In genomic region chr11:72214591-72215409, GRCm38 (mm10) we compare ENCODE assay signal across 8 mouse cellular contexts. TPM values are rescaled to one million over a fixed set of nuclear protein-coding genes. Genes with fewer than 3 reads are reported as not detected.
DNase-seq lines count a peak whose midpoint lies in the region; ATAC-seq and TF ChIP-seq lines count a peak whose summit lies in the region.

No protein-coding gene starts in this region.

- no peak for TF ChIP-seq RAD21 in MEL (IDR thresholded peaks at IDR 0.05; ENCODE audit: low read depth, low read length)

- no peaks in the 10 kb centered on the region for H3K27me3 ChIP-seq in MEL (ENCODE audit: control insufficient read depth in 1 of 2, insufficient read depth in 2 of 2, low read length in 2 of 2)
- no peaks in the 10 kb centered on the region for H3K27me3 ChIP-seq in cerebellum, adult 2 months (ENCODE audit: control insufficient read depth, insufficient read depth, low read length)
- no peaks in the 10 kb centered on the region for H3K27me3 ChIP-seq in hindbrain, embryonic 10.5 days (ENCODE audit: insufficient read depth, poor library complexity, severe bottlenecking)
- H3K27me3 ChIP-seq in lung, postnatal 0 days (replicated peaks; ENCODE audit: insufficient read depth, low read length), result no peaks in the 10 kb centered on the region

- peak overlapping the region; percentile 87 to 90 for H3K4me3 ChIP-seq in MEL (ENCODE audit: control insufficient read depth in 1 of 2, insufficient read depth in 1 of 2, low read depth in 2 of 2, low read length in 2 of 2)
- H3K4me3 ChIP-seq in cerebellum, adult 2 months (replicated peaks; ENCODE audit: insufficient read depth, low read depth, low read length), result peak overlapping the region; percentile 84
- H3K4me3 ChIP-seq in hindbrain, embryonic 10.5 days, result peak overlapping the region; percentile 77
- H3K4me3 ChIP-seq in lung, postnatal 0 days (ENCODE audit: low read depth, low read length), result peak overlapping the region; percentile 76

- no peak for TF ChIP-seq CTCF in MEL (IDR thresholded peaks at IDR 0.05 in 2 of 3, conservative IDR thresholded peaks at IDR 0.05 in 1 of 3; ENCODE audit: control insufficient read depth in 1 of 3, insufficient read depth in 1 of 3, low read depth in 2 of 3, low read length in 3 of 3, poor library complexity in 1 of 3, severe bottlenecking in 1 of 3)
- TF ChIP-seq CTCF in cerebellum, adult 2 months (IDR thresholded peaks at IDR 0.05; ENCODE audit: borderline replicate concordance, insufficient read depth, low read depth, low read length), result no peak
- TF ChIP-seq CTCF in lung, postnatal 0 days (IDR thresholded peaks at IDR 0.05), result no peak

- H3K4me1 ChIP-seq in MEL (ENCODE audit: control insufficient read depth in 1 of 2, insufficient read depth in 2 of 2, low read length in 2 of 2), result peaks cover 0 to 7% of the 10 kb centered on the region in 2 experiments; a peak in 2 of 4 replicates
- no peaks in the 10 kb centered on the region for H3K4me1 ChIP-seq in cerebellum, adult 2 months (ENCODE audit: control insufficient read depth, insufficient read depth, low read length)
- H3K4me1 ChIP-seq in hindbrain, embryonic 10.5 days (replicated peaks), result peaks cover 27% of the 10 kb centered on the region
- H3K4me1 ChIP-seq in lung, postnatal 0 days (ENCODE audit: insufficient read depth, low read depth, low read length), result no peaks in the 10 kb centered on the region; the same call in 1 of the 2 replicates

- WGBS in cerebellum, adult 2 months, result under 1% methylated on average over 51 of the region's 51 CpGs
- WGBS in hindbrain, embryonic 10.5 days, result 1% methylated on average over 51 of the region's 51 CpGs
- under 1% methylated on average over 51 of the region's 51 CpGs for WGBS in lung, postnatal 0 days

- peak; percentile 96 for ATAC-seq in lung, postnatal 0 days

- H3K79me2 ChIP-seq in MEL (ENCODE audit: control insufficient read depth, insufficient read depth, low read length, poor library complexity), result peaks cover 3% of the 10 kb centered on the region

- H3K4me2 ChIP-seq in lung, postnatal 0 days (replicated peaks; ENCODE audit: low read depth, low read length), result peak overlapping the region; percentile 87

- peak; percentile 99 for DNase-seq in MEL (ENCODE audit: low read depth, low spot score)
- DNase-seq in cerebellum, adult 2 months, result peak; percentile 92 to 94
- DNase-seq in forelimb bud, embryonic 11.5 days (ENCODE audit: low read depth, low spot score), result peak; percentile 97
- peak; percentile 99 for DNase-seq in hindbrain, embryonic 10.5 days (ENCODE audit: low spot score)
- DNase-seq in layer of hippocampus, adult 9-11 months, result peak; percentile 97
- DNase-seq in lung, postnatal 0 days (ENCODE audit: low spot score), result peak; percentile 98
- DNase-seq in ovary, postnatal 14 days (ENCODE audit: low spot score), result peak; percentile 87
- peak; percentile 91 for DNase-seq in thymus, postnatal 14 days

- TF ChIP-seq POLR2A in MEL (IDR thresholded peaks at IDR 0.05; ENCODE audit: control insufficient read depth in 1 of 2, insufficient read depth in 1 of 2, low read depth in 1 of 2, low read length in 2 of 2, poor library complexity in 1 of 2), result peak; percentile 61 to 79; a peak in 3 of 4 replicates
- peak; percentile 67; the same call in 1 of the 2 replicates for TF ChIP-seq POLR2A in cerebellum, adult 2 months (IDR thresholded peaks at IDR 0.05; ENCODE audit: borderline replicate concordance, insufficient read depth, low read length)

- H3K9me3 ChIP-seq in MEL (replicated peaks; ENCODE audit: insufficient read depth, low read length), result no peaks in the 10 kb centered on the region
- H3K9me3 ChIP-seq in hindbrain, embryonic 10.5 days, result no peaks in the 10 kb centered on the region
- no peaks in the 10 kb centered on the region for H3K9me3 ChIP-seq in lung, postnatal 0 days (ENCODE audit: low read length)

- H3K36me3 ChIP-seq in MEL (ENCODE audit: control insufficient read depth in 1 of 2, insufficient read depth in 2 of 2, low read length in 2 of 2), result peaks cover 0 to 4% of the 10 kb centered on the region in 2 experiments; a peak in 2 of 4 replicates
- H3K36me3 ChIP-seq in hindbrain, embryonic 10.5 days, result peaks cover 32% of the 10 kb centered on the region
- peaks cover 6% of the 10 kb centered on the region; the same call in 1 of the 2 replicates for H3K36me3 ChIP-seq in lung, postnatal 0 days (ENCODE audit: insufficient read depth, low read length)

- H3K27ac ChIP-seq in MEL (ENCODE audit: control insufficient read depth, low read depth, low read length), result no peak overlapping the region
- H3K27ac ChIP-seq in cerebellum, adult 2 months (ENCODE audit: insufficient read depth, low read length), result peak overlapping the region; percentile 39
- peak overlapping the region; percentile 91 for H3K27ac ChIP-seq in hindbrain, embryonic 10.5 days
- H3K27ac ChIP-seq in lung, postnatal 0 days (ENCODE audit: low read length), result peak overlapping the region; percentile 81

- peak overlapping the region; percentile 64 for H3K9ac ChIP-seq in MEL (ENCODE audit: control insufficient read depth, low read depth, low read length, poor library complexity, severe bottlenecking)
- H3K9ac ChIP-seq in lung, postnatal 0 days (replicated peaks; ENCODE audit: low read depth), result peak overlapping the region; percentile 58

- TF ChIP-seq EP300 in MEL (IDR thresholded peaks at IDR 0.05; ENCODE audit: low read depth in 1 of 2, low read length in 2 of 2), result peak in 1 of 2 experiments; percentile 3; a peak in 1 of 4 replicates
- no peak for TF ChIP-seq EP300 in lung, postnatal 0 days (IDR thresholded peaks at IDR 0.05)

TF ChIP-seq in MEL, 35 proteins besides CTCF, POLR2A, EP300 and RAD21 (continues in another document):
- no peak for TF ChIP-seq RCOR1 (IDR thresholded peaks at IDR 0.05; ENCODE audit: low read depth, low read length)
- peak; percentile 89 for TF ChIP-seq HCFC1 (IDR thresholded peaks at IDR 0.05; ENCODE audit: low read depth, low read length)
- TF ChIP-seq E2F4 (IDR thresholded peaks at IDR 0.05; ENCODE audit: borderline replicate concordance, low read depth, low read length), result no peak
- TF ChIP-seq ETS1 (IDR thresholded peaks at IDR 0.05; ENCODE audit: low read depth, low read length), result peak; percentile 70
- TF ChIP-seq ELF1 (IDR thresholded peaks at IDR 0.05; ENCODE audit: low read depth, low read length), result peak; percentile 91
- no peak for TF ChIP-seq JUND (IDR thresholded peaks at IDR 0.05; ENCODE audit: low read depth, low read length)
- TF ChIP-seq NRF1 (IDR thresholded peaks at IDR 0.05; ENCODE audit: insufficient read depth, low read depth, low read length, poor library complexity, severe bottlenecking), result peak; percentile 79
- TF ChIP-seq KAT2A (conservative IDR thresholded peaks at IDR 0.05; ENCODE audit: low read depth, low read length), result no peak; the same call in 1 of the 2 replicates
- peak; percentile 53; the same call in 1 of the 2 replicates for TF ChIP-seq USF1 (IDR thresholded peaks at IDR 0.05; ENCODE audit: low read depth, low read length)
- no peak for TF ChIP-seq BHLHE40 (IDR thresholded peaks at IDR 0.05; ENCODE audit: borderline replicate concordance, low read depth, low read length)
- TF ChIP-seq MAFK (IDR thresholded peaks at IDR 0.05; ENCODE audit: borderline replicate concordance, low read depth, low read length), result no peak
- TF ChIP-seq GATA1 (IDR thresholded peaks at IDR 0.05; ENCODE audit: low read depth, low read length), result no peak
- TF ChIP-seq TCF12 (IDR thresholded peaks at IDR 0.05; ENCODE audit: low read depth, low read length), result peak; percentile 57
- peak; percentile 71; the same call in 1 of the 2 replicates for TF ChIP-seq POLR2AphosphoS2 (IDR thresholded peaks at IDR 0.05; ENCODE audit: low read length)

RNA-seq across cellular contexts. Expression of gene Med31, which starts 0.6 kb away (rescaled TPM):
- total RNA-seq in MEL (2012; rRNA removed), result 18.2 and 21.1 TPM in 2 replicates
- 10 to 100 TPM in 1 of 2 experiments, not detected in 1; 12.1 TPM for polyA plus RNA-seq in MEL (2012; ENCODE audit: insufficient read depth in 1 of 2, insufficient read length in 2 of 2, low read depth in 1 of 2, low replicate concordance in 2 of 2, missing spikeins in 1 of 2)
- 28.5 and 31.7 TPM in 2 replicates for polyA plus RNA-seq in cerebellum, adult 2 months (2012; rRNA removed)
- 54.9 and 57.2 TPM in 2 replicates for polyA plus RNA-seq in hindbrain, embryonic 10.5 days (2016; fragmentation: Nextera tagmentation; extraction: Ambion mirVana)
- 50.3 and 50.7 TPM in 2 replicates for polyA plus RNA-seq in lung, postnatal 0 days (2015; fragmentation: Nextera tagmentation; extraction: Ambion mirVana)

RNA-seq across cellular contexts. Expression of gene Txndc17, which starts 7.5 kb away (rescaled TPM):
- 194 and 210 TPM in 2 replicates for total RNA-seq in MEL (2012; rRNA removed)
- polyA plus RNA-seq in MEL (2012; ENCODE audit: insufficient read depth in 1 of 2, insufficient read length in 2 of 2, low read depth in 1 of 2, low replicate concordance in 2 of 2, missing spikeins in 1 of 2), result 100 to 1,000 TPM in 1 of 2 experiments, not detected in 1; 196 TPM
- 51.4 and 62.2 TPM in 2 replicates for polyA plus RNA-seq in cerebellum, adult 2 months (2012; rRNA removed)
- 177 and 182 TPM in 2 replicates for polyA plus RNA-seq in hindbrain, embryonic 10.5 days (2016; fragmentation: Nextera tagmentation; extraction: Ambion mirVana)
- polyA plus RNA-seq in lung, postnatal 0 days (2015; fragmentation: Nextera tagmentation; extraction: Ambion mirVana), result 156 and 166 TPM in 2 replicates

RNA-seq across cellular contexts. Expression of gene 4933427D14Rik, which starts 7.5 kb away (rescaled TPM):
- total RNA-seq in MEL (2012; rRNA removed), result 17.5 and 19.6 TPM in 2 replicates
- polyA plus RNA-seq in MEL (2012; ENCODE audit: insufficient read depth in 1 of 2, insufficient read length in 2 of 2, low read depth in 1 of 2, low replicate concordance in 2 of 2, missing spikeins in 1 of 2), result 10 to 100 TPM in 1 of 2 experiments, not detected in 1; 14.5 TPM
- polyA plus RNA-seq in cerebellum, adult 2 months (2012; rRNA removed), result 19.4 and 19.8 TPM in 2 replicates
- polyA plus RNA-seq in hindbrain, embryonic 10.5 days (2016; fragmentation: Nextera tagmentation; extraction: Ambion mirVana), result 15.5 and 18.9 TPM in 2 replicates
- polyA plus RNA-seq in lung, postnatal 0 days (2015; fragmentation: Nextera tagmentation; extraction: Ambion mirVana), result 9.2 and 11.5 TPM in 2 replicates

RNA-seq across cellular contexts. Expression of gene Gm43951, which starts 8.2 kb away (rescaled TPM):
- 1.5 and 1.6 TPM in 2 replicates for total RNA-seq in MEL (2012; rRNA removed)
- polyA plus RNA-seq in MEL (2012; ENCODE audit: insufficient read depth in 1 of 2, insufficient read length in 2 of 2, low read depth in 1 of 2, low replicate concordance in 2 of 2, missing spikeins in 1 of 2), result 1 to 10 TPM in 1 of 2 experiments, not detected in 1; 2.0 TPM
- 2.8 and 3.1 TPM in 2 replicates for polyA plus RNA-seq in cerebellum, adult 2 months (2012; rRNA removed)
- polyA plus RNA-seq in hindbrain, embryonic 10.5 days (2016; fragmentation: Nextera tagmentation; extraction: Ambion mirVana), result 0.22 and 0.44 TPM in 2 replicates
- 0.06 TPM in 1 of 2 replicates, not detected in the other for polyA plus RNA-seq in lung, postnatal 0 days (2015; fragmentation: Nextera tagmentation; extraction: Ambion mirVana)

RNA-seq across cellular contexts. Expression of gene Slc13a5, which starts 52.2 kb away (rescaled TPM):
- not detected in 2 replicates for total RNA-seq in MEL (2012; rRNA removed)
- not detected for polyA plus RNA-seq in MEL (2012; ENCODE audit: insufficient read depth in 1 of 2, insufficient read length in 2 of 2, low read depth in 1 of 2, low replicate concordance in 2 of 2, missing spikeins in 1 of 2)
- 9.6 TPM in 2 replicates for polyA plus RNA-seq in cerebellum, adult 2 months (2012; rRNA removed)
- polyA plus RNA-seq in hindbrain, embryonic 10.5 days (2016; fragmentation: Nextera tagmentation; extraction: Ambion mirVana), result 0.44 and 0.63 TPM in 2 replicates
- not detected in 2 replicates for polyA plus RNA-seq in lung, postnatal 0 days (2015; fragmentation: Nextera tagmentation; extraction: Ambion mirVana)
